Mouse (Mus musculus) urinary bladder, postnatal 10 days (tissue): ENCODE data around the gene Nsfl1c.
A peak's percentile ranks its signal among the peaks of the same experiment; 100 is the strongest.
"Not testable (repeated sequence)": the region's sequence is repeated elsewhere in the genome, so short reads cannot be mapped to it uniquely, and the experiment has no call there.

ENCODE experiments used
- DNase-seq: peaks from one replicate; pipeline ENCODE4 v3.0.0; 2022; ENCODE audit warnings: low spot score

Nsfl1c gene

GRCm38 (mm10) chr2:151494035-151494803, at the start of gene Nsfl1c:
Nsfl1c (plus strand) TSS chr2:151494182.
- peak; percentile 94 for DNase-seq

DNA sequence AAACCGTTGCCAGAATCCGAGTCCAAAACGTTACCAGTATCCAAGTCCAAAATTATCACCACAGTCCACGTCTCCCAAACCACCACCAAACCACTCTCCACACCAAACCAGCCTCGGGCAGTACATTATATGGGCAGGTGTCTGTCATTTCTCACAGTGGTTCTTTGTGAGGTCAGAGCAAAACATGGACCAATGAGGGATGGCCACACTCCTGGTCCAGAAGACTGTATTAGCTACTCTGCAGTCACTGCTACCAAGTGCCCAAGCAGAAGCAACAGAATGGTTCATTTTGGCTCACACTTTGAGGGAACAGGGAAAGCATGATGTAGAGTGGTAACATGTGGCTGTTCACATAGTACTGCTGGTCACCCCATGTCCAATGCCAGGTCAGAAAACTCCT, 17.9 kb upstream of the Nsfl1c start, which contains the start of gene 4921509C19Rik:
Gene 4921509C19Rik, minus strand, starts transcription at position 101 of the 400 bp plus-strand sequence.
- not testable (repeated sequence) for DNase-seq

DNA sequence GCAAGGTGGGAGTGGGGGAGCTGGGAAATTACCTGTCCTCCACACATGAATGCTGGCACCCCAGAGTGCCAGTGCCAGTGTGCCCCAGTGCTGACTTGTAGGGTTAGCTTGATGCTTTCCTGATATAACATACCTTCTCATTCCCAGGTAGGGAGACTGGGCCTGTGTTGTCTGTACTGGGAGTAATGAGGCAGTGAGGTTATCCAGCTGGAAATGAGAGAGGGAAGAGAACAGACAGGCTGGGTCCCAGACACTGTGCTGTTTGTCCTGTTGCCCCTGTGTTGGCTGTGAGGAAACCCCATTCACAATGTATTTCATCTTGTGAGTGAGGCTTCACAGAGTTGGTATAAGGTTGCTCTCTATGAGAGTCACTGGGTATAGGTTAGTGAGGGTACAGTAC, 7.5 kb upstream of the Nsfl1c start:
- no peak for DNase-seq

- no peak for DNase-seq
These were observed 4.4 kb downstream of the Nsfl1c start for GRCm38 (mm10) chr2:151498358-151498757.

- DNase-seq, result no peak
These were observed 6.5 kb downstream of the Nsfl1c start for GRCm38 (mm10) chr2:151500442-151501007.

- DNase-seq, result no peak
These were observed 10.2 kb downstream of the Nsfl1c start for GRCm38 (mm10) chr2:151504226-151504625.

- DNase-seq, result no peak
These were observed 18.2 kb downstream of the Nsfl1c start for GRCm38 (mm10) chr2:151512199-151512598.

- no peak for DNase-seq
These were observed 19.7 kb downstream of the Nsfl1c start for GRCm38 (mm10) chr2:151513525-151514285.

- DNase-seq, result no peak
These were observed 25.0 kb downstream of the Nsfl1c start for GRCm38 (mm10) chr2:151519000-151519399.

DNA sequence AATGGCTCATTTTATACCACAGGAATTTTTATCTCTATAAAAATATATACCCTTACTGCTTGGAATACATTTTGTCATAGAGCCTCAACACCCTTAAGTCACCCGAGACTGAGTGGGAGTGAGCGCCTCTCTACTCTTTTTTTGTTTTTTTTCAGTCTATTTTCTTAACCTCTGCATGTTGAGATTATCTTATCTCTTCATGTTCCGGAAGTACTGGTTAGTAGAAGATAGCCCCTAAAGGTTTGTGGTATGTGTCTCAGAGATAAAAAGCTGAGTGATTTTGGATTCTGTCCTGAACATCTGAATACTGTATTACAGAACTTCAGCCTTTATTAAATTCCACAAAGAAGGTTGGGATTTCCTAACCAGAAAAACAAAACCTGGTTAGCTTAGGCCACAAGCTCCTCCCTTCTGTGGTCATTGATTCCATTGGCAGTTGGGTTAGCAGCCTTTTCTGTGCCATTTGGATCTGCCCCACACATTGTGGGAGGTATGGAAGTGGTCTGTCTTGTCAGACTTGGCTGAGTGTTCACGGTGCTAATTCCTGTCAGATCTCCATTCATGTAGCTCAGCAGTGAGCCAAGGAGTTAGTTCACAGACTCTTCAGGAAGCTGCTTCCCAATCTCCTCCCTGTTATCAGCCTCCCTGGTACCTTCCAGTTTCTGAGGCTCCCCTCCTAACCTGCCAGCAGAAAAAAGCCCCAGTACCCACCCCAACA, 30.5 kb downstream of the Nsfl1c start:
- no peak for DNase-seq

DNA sequence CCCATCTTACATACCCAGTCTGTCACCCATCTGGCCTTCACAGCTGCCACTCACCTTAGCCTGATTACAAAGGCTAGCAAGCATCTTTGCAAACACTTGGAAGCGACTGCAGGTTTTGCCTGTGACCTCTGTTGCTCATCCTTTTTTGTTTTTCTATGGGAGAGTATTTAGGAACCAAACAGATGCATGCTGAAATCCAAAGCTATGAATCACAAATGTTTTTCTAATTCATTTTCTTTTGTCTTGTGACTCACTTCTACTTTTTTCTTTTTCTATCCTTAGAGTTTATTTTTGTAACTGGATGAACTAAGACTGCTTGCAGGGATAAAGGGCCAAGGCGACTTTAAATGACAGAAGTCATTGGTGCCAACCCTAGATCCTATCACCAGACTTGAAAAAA, 31.5 kb downstream of the Nsfl1c start:
- DNase-seq, result no peak

DNA sequence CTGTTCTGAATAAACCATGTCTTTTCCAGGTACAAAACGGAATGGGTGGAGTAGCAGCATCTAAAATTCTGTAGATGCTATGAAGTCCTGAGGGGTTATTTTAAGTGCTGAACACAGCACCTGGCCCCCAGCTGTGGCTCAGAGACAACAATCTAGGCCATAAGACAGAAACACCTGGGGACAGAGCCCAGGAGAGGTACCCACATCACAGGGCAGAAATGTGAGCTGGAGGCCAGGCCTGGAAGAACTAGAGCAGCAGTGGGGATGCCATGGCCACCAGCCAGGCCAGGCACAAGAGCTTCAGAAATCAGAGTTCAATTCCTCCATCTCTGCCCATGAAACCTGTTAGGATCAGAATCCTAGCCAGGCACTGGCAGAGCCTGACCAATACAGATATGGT, 34.1 kb downstream of the Nsfl1c start:
- DNase-seq, result no peak

DNA sequence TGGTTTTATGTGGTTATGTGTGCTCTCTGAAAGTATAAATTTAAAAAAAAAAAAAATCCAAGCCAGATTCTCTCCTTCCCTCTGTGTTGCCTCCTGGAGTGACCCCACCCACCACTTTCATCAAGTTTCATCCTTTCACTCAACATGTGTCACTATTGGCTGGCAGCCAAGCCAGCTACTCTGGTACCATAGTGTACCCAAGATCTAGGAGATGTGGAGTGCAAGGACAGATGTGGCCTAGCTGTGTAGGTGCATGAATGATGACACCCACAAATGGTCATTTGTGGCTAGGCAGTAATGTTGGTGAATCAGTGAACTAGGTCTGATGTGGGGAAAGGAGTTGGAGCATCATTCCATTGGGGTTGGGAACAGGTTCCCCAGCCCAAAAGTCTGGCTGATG, 35.2 kb downstream of the Nsfl1c start:
- no peak for DNase-seq

- DNase-seq, result no peak
These were observed 36.6 kb downstream of the Nsfl1c start for GRCm38 (mm10) chr2:151530378-151531230.

GRCm38 (mm10) chr2:151533632-151534031, 39.6 kb downstream of the Nsfl1c start:
- no peak for DNase-seq

DNA sequence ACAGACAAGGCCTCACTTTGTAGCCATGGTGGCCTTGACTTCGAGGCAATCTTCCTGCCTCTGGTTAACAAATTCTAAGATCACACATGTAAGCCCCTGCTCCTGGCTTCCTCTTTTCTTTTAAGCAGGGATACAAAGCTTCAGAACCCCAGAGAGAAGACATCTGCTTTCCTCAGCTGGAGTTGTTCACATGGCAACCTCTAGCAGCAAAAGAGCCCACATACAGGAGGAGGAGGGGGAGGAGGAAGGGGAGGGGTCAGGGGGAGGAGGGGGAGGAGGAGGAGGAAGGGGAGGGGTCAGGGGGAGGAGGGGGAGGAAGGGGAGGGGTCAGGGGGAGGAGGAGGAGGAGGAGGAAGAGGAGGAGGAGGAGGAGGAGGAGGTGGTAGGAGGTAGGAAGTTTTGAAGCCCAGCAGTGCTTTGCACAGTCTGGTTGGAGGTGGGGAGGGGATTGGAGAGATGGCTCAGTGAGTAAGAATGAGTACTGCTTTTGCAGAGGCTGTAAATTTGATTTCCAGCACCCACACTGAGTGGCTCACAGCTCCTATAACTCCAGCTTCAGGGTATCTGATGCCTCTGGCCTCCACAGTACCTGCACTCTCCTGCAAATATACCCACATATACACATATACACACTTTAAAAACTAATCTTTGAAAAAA, 42.1 kb downstream of the Nsfl1c start:
- DNase-seq, result no peak

DNA sequence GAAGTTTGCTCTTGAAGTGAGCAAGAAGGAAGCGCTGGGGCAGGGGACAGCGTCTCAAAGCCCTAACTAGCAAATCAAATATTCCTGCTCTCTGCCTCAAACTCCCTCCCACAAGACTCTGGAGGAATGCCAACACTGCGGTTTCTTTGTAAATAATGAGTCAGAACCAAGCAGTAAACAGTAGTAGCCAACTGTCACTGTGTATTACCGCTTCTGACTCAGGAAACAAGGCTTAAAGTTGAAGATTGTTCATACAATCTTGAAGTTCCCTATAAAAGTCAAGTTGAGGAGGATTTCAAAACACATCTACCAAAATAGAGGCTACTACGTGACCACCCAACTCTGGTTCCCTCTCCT, 42.6 kb downstream of the Nsfl1c start:
- DNase-seq, result no peak

DNA sequence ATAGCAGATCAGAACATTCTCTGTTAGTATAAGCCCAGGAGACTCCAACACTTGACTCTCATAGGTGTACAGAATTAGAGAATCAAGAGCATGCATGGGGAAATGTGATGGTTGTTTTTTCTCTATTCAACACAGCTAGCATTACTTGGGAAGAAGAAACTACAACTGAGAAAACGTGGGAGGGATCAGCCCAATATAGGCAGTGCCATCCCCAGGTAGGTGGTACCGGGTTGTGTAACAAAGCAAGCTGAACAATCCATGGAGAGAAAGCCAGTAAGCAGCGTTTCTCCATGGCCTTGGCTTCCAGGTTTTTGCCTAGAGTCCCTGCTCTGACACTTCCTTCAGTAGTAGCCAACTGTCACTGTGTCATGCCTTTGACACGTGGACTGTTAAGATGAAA, 44.7 kb downstream of the Nsfl1c start:
- DNase-seq, result no peak

DNA sequence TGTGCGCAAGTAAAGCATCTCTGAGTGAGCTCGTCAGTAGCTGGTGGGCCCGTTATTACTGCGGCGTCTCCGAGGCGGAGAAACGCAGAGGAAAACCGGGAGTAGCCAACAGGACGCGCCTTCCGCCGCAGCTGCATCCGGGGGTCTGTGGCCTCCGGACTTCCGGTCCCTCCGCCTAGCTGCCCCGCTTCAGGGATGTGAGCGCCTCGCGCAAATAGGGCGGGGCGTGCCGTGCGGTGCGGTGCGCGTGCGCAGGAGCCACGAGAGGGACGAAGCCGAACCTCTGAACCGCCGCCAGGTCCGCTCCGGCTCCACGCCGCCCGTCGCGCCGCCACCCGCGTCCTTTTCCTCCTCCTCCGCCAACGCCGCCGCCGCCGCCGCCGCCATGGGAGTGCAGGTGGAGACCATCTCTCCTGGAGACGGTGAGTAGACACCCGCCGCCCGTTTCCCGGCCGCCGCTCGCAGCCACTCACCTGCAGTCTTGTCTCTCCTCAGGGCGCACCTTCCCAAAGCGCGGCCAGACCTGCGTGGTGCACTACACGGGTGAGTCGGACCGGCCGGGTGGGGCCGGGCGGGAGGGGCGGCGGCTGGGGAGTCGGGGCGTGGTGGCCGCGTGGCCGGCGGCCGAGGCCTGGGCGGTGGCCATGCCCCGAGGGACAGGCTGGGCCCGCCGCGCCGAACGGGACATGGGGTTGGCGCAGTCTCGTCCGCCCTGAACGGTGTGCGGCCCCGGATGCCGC, 48.5 kb downstream of the Nsfl1c start, which contains the start of gene Fkbp1a:
Gene Fkbp1a, plus strand, starts transcription at position 161 of the 740 bp plus-strand sequence.
- peak; percentile 85 for DNase-seq
